Mouse (Mus musculus) midbrain, embryonic 14.5 days (tissue): ENCODE data around the gene Klk1b27. TPM values are rescaled to one million over a fixed set of nuclear protein-coding genes. Genes with fewer than 3 reads are reported as not detected.

Source experiments
- polyA plus RNA-seq: library from polyadenylated mRNA; unstranded; fragments of >200 nt; fragmentation: Nextera tagmentation; extraction: Ambion mirVana; gene quantifications from 2 replicates; pipeline ENCODE4 v1.2.1, GENCODE M21; 2014

Klk1b27 gene
- polyA plus RNA-seq, 1 experiment from 2014 or later = not detected

Other genes with a start within 250 kb of the Klk1b27 start
- not detected in 2 replicates for gene Klk7, start 241.0 kb upstream of the Klk1b27 start, polyA plus RNA-seq
- not detected in 2 replicates for gene Klk6, start 227.8 kb upstream of the Klk1b27 start, polyA plus RNA-seq
- gene Klk5, start 210.3 kb upstream of the Klk1b27 start, polyA plus RNA-seq = not detected in 2 replicates
- not detected in 2 replicates for gene Klk4, start 171.1 kb upstream of the Klk1b27 start, polyA plus RNA-seq
- not detected in 2 replicates for gene Klk15, start 118.5 kb upstream of the Klk1b27 start, polyA plus RNA-seq
- gene Klk1b8, start 101.6 kb upstream of the Klk1b27 start, polyA plus RNA-seq = not detected in 2 replicates
- not detected in 2 replicates for gene Klk1b1, start 85.5 kb upstream of the Klk1b27 start, polyA plus RNA-seq
- gene Klk1b9, start 76.2 kb upstream of the Klk1b27 start, polyA plus RNA-seq = not detected in 2 replicates
- not detected in 2 replicates for gene Klk1b11, start 56.4 kb upstream of the Klk1b27 start, polyA plus RNA-seq
- gene Klk1b26, start 40.1 kb upstream of the Klk1b27 start, polyA plus RNA-seq = not detected in 2 replicates
- gene Klk1b21, start 50.0 kb downstream of the Klk1b27 start, polyA plus RNA-seq = not detected in 2 replicates
- not detected in 2 replicates for gene Klk1b22, start 60.4 kb downstream of the Klk1b27 start, polyA plus RNA-seq
- not detected in 2 replicates for gene Klk1b16, start 84.5 kb downstream of the Klk1b27 start, polyA plus RNA-seq
- gene Klk1b24, start 135.9 kb downstream of the Klk1b27 start, polyA plus RNA-seq = not detected in 2 replicates
- not detected in 2 replicates for gene Klk1b3, start 145.9 kb downstream of the Klk1b27 start, polyA plus RNA-seq
- gene Klk1b4, start 155.1 kb downstream of the Klk1b27 start, polyA plus RNA-seq = not detected in 2 replicates
- gene Klk1b5, start 163.7 kb downstream of the Klk1b27 start, polyA plus RNA-seq = not detected in 2 replicates
- not detected in 2 replicates for gene Klk1, start 173.1 kb downstream of the Klk1b27 start, polyA plus RNA-seq
- gene Gm36864, start 183.9 kb downstream of the Klk1b27 start, polyA plus RNA-seq = not detected in 2 replicates
- gene 1700028J19Rik, start 194.4 kb downstream of the Klk1b27 start, polyA plus RNA-seq = 1.3 and 1.8 TPM in 2 replicates
- gene 2410002F23Rik, start 194.4 kb downstream of the Klk1b27 start, polyA plus RNA-seq = 199 and 211 TPM in 2 replicates
- not detected in 2 replicates for gene Acp4, start 205.1 kb downstream of the Klk1b27 start, polyA plus RNA-seq
- gene Gm15517, start 209.2 kb downstream of the Klk1b27 start, polyA plus RNA-seq = 1.8 TPM in 1 of 2 replicates, not detected in the other